Mouse (Mus musculus): ENCODE data around the gene Pyroxd1. TPM values are rescaled to one million over a fixed set of nuclear protein-coding genes. Genes with fewer than 3 reads are reported as not detected.

The Pyroxd1 gene
- total RNA-seq (2014; rRNA removed) (14.5 and 20.2 TPM in 2 replicates), polyA plus RNA-seq (2015; fragmentation: Nextera tagmentation; extraction: Ambion mirVana) (16.1 and 18.7 TPM in 2 replicates)

DNA sequence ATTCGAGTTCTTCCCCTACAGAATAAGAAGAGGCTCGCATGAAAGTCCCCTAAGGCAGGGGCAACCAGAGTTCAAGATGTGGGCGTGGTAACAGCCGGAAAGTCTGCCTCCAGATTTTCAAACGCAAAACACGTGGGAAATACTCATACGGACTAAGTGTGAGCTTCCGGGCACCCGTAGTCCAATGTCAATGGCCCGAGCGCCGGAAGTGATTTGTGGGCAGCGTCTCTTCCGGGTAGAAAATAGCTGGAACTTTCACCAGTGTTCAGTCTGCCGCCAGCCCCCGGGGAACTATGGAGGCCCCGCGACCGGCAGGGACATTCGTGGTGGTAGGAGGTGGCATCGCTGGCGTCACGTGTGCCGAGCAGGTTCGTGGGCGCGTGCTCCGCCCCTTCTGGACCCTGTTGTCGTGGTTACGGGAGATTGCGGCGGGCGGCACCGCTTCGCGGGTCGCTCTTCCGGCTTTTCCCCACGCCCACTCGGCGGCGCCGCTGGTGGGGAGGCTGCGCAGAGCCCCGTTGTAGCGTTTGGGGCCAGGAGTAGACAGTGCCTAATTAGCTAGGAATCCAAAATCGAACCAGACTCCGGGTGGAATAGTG lies at the start of gene Pyroxd1:
Gene Pyroxd1 (plus strand): TSS at position 215 of the 599 bp plus-strand sequence.
- Histone ChIP-seq H3K9ac (peak within 1 kb of the TSS; percentile 70), H3K36me3 (ENCODE audit: insufficient read depth) (peaks cover 10% of the 10 kb centered on the region; the same call in 1 of the 2 replicates), H3K4me1 (ENCODE audit: insufficient read depth) (peaks cover 3% of the 10 kb centered on the region), H3K9me3 (ENCODE audit: low read length) (no peaks in the 10 kb centered on the region), H3K4me3 (ENCODE audit: low read depth, low read length) (peak within 1 kb of the TSS; percentile 65), H3K27ac (ENCODE audit: low read depth, low read length) (peak within 1 kb of the TSS; percentile 80), H3K4me2 (ENCODE audit: low read depth) (peak within 1 kb of the TSS; percentile 60), H3K27me3 (ENCODE audit: insufficient read depth, low read length) (no peaks in the 10 kb centered on the region)
- 1% methylated on average over 48 of the region's 48 CpGs for WGBS
- ATAC-seq (peak; percentile 97), DNase-seq (peak; percentile 96)
- no peak; the same call in 1 of the 2 replicates for TF ChIP-seq CTCF (IDR thresholded peaks at IDR 0.05; ENCODE audit: low read depth)

DNA sequence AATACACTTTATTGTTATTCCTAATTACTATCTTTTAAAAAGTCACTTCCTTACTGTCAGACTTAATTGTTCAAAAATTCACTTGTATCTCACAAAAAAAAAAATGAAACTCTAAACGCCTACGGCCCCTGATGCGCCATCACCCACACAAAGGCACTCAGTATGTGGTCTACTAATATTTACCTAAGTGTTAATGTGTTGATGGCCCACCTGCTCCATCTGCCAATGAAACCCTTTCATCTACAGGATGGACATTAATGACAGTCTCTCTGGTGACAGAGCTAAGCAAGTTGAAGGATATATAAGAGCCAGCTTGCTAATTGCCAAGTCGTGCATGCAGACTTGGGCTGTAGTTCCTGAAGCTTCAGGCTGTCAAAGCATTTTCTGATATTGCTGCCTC lies 47.4 kb upstream of the Pyroxd1 start, which contains the start of gene Iapp:
Gene Iapp (plus strand): TSS at position 326 of the 400 bp plus-strand sequence.
- Histone ChIP-seq H3K9ac (no peak within 1 kb of the TSS), H3K27ac (ENCODE audit: low read depth, low read length) (no peak within 1 kb of the TSS), H3K27me3 (ENCODE audit: insufficient read depth, low read length) (no peaks in the 10 kb centered on the region), H3K9me3 (ENCODE audit: low read length) (no peaks in the 10 kb centered on the region), H3K4me2 (ENCODE audit: low read depth) (no peak within 1 kb of the TSS), H3K36me3 (ENCODE audit: insufficient read depth) (no peaks in the 10 kb centered on the region), H3K4me3 (ENCODE audit: low read depth, low read length) (no peak within 1 kb of the TSS), H3K4me1 (ENCODE audit: insufficient read depth) (no peaks in the 10 kb centered on the region)
- no peak for TF ChIP-seq CTCF (IDR thresholded peaks at IDR 0.05; ENCODE audit: low read depth)
- 66% methylated on average over 4 of the region's 4 CpGs for WGBS
- ATAC-seq: no peak
- DNase-seq: no peak

DNA sequence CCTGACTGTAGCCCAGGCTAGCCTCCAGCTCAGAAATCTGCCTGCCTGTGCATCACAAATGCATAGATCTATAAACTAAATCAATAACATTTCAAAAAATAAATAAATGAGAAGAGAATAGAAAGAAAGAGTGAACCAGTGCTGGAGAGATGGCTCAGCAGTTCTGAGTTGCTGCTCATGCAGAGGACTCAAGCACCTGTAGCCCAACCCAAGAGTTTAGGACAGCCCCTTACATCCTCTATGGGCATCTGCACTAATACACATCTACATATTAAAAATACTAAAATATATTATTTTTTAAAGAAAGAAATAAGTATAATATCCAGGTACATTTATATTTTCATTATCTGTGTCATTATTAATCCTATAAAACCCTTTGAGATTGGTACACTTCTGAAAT lies 40.4 kb upstream of the Pyroxd1 start:
- no peak overlapping the region for H3K9ac ChIP-seq
- TF ChIP-seq CTCF (IDR thresholded peaks at IDR 0.05; ENCODE audit: low read depth): no peak
- no peak for ATAC-seq
- H3K27me3 ChIP-seq (ENCODE audit: insufficient read depth, low read length): no peaks in the 10 kb centered on the region
- H3K4me2 ChIP-seq (ENCODE audit: low read depth): no peak overlapping the region
- H3K4me3 ChIP-seq (ENCODE audit: low read depth, low read length): no peak overlapping the region
- 0 out of 2 replicates have a peak, but pooled peaks cover 6% of the 10 kb centered on the region for H3K9me3 ChIP-seq (ENCODE audit: low read length)
- no peaks in the 10 kb centered on the region for H3K4me1 ChIP-seq (ENCODE audit: insufficient read depth)
- H3K36me3 ChIP-seq (ENCODE audit: insufficient read depth): no peaks in the 10 kb centered on the region
- H3K27ac ChIP-seq (ENCODE audit: low read depth, low read length): no peak overlapping the region
- DNase-seq: no peak

DNA sequence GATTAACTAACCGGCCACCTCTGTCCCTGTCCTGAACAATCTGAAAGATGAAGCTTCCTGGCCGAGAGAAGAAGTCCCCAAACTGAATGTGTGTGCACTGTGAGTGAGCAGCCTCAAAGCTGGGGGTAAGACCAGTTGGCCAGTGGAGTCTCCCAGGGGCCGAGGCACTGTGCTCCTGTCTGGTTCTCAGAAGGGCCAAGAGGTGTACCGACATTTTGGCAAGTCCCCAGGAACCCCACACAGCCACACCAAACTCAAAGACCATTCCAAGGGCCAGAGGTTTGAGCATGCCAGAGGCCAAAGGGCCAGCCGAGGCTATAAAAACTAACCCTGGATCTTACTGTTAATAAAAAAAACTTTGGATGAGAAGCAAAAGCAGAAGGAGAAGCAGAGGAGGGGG lies 31.2 kb upstream of the Pyroxd1 start:
- Histone ChIP-seq H3K4me1 (ENCODE audit: insufficient read depth) (no peaks in the 10 kb centered on the region), H3K36me3 (ENCODE audit: insufficient read depth) (no peaks in the 10 kb centered on the region), H3K4me3 (ENCODE audit: low read depth, low read length) (no peak overlapping the region), H3K9me3 (ENCODE audit: low read length) (0 out of 2 replicates have a peak, but pooled peaks cover 3% of the 10 kb centered on the region), H3K27me3 (ENCODE audit: insufficient read depth, low read length) (no peaks in the 10 kb centered on the region), H3K4me2 (ENCODE audit: low read depth) (no peak overlapping the region), H3K27ac (ENCODE audit: low read depth, low read length) (no peak overlapping the region), H3K9ac (no peak overlapping the region)
- 91% methylated on average over 5 of the region's 5 CpGs for WGBS
- no peak for TF ChIP-seq CTCF (IDR thresholded peaks at IDR 0.05; ENCODE audit: low read depth)
- no peak for DNase-seq
- no peak for ATAC-seq

DNA sequence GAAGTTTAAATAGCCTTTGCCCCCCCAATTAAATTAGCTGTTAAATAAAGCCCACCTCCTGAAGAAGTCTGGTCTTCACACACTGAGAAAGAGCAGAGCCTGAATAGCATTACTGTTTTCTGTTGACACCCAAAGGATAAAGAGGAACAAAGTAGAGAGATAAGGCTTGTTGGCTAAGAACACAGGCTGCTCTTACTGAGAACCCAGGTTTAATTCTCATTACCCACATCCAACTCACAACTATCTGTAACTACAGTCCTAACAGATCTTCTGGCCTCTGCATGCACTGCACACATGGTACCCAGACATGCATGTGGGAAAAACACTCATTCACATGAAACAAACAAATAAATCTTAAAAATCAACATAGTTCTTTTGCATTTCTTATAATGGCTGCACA lies 28.3 kb upstream of the Pyroxd1 start:
- TF ChIP-seq CTCF (IDR thresholded peaks at IDR 0.05; ENCODE audit: low read depth): no peak
- no peak for ATAC-seq

DNA sequence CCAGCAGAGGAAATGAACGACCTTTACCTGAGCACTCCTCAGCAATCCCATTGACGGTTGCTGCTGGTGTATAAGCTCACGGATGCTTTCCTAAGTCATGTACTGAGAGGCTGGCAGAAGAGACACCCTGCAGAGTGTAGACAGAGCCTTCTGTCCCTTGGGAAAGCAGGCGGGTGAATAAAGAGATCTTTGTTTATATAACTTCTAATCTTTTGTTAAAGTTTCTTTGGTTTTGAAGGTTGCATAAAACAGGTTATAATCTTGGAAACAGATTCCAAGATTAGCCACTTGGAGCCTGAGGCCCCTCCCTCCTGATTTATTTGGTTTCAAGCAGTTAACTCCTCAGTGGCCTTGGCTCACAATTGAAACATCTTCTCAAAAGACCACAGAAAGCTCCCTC lies 22.6 kb upstream of the Pyroxd1 start, which contains the start of gene Slco1a5:
Gene Slco1a5 (minus strand): TSS at position 101 of the 400 bp plus-strand sequence.
- Histone ChIP-seq H3K27me3 (ENCODE audit: insufficient read depth, low read length) (no peaks in the 10 kb centered on the region), H3K4me3 (ENCODE audit: low read depth, low read length) (no peak within 1 kb of the TSS), H3K4me1 (ENCODE audit: insufficient read depth) (no peaks in the 10 kb centered on the region), H3K9me3 (ENCODE audit: low read length) (no peaks in the 10 kb centered on the region), H3K36me3 (ENCODE audit: insufficient read depth) (no peaks in the 10 kb centered on the region), H3K4me2 (ENCODE audit: low read depth) (no peak within 1 kb of the TSS), H3K27ac (ENCODE audit: low read depth, low read length) (no peak within 1 kb of the TSS), H3K9ac (no peak within 1 kb of the TSS)
- no peak for ATAC-seq
- no peak for DNase-seq
- TF ChIP-seq CTCF (IDR thresholded peaks at IDR 0.05; ENCODE audit: low read depth): no peak
- WGBS: 5% methylated on average over 4 of the region's 4 CpGs

More for the DNA sequence above, 28.3 kb upstream of the Pyroxd1 start:
- Histone ChIP-seq H3K4me3 (ENCODE audit: low read depth, low read length) (no peak overlapping the region), H3K27me3 (ENCODE audit: insufficient read depth, low read length) (no peaks in the 10 kb centered on the region), H3K36me3 (ENCODE audit: insufficient read depth) (no peaks in the 10 kb centered on the region), H3K9me3 (ENCODE audit: low read length) (no peaks in the 10 kb centered on the region), H3K27ac (ENCODE audit: low read depth, low read length) (no peak overlapping the region), H3K4me1 (ENCODE audit: insufficient read depth) (no peaks in the 10 kb centered on the region), H3K4me2 (ENCODE audit: low read depth) (no peak overlapping the region), H3K9ac (no peak overlapping the region)
- DNase-seq: no peak

DNA sequence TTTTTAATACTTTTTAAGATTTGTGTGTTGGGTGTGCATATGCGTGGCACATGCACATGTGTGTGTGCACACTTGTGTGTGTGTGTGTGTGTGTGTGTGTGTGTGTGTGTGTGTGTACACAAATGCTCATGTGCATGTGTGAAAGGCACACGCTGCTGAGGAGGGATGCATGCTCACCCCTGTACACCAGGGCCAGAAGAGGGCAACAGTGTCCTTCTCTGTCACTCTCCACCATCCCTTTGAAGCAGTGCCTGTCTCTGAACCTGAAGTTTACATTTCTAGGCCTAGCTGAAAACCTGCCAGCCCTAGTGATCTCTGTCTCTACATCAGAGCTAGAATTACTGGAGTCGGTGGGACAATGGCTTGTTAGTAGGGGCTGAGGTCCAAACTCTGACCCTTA lies 18.9 kb upstream of the Pyroxd1 start:
- ATAC-seq: no peak
- H3K9ac ChIP-seq: no peak overlapping the region
- no peaks in the 10 kb centered on the region for H3K4me1 ChIP-seq (ENCODE audit: insufficient read depth)
- no peak overlapping the region for H3K27ac ChIP-seq (ENCODE audit: low read depth, low read length)
- H3K36me3 ChIP-seq (ENCODE audit: insufficient read depth): no peaks in the 10 kb centered on the region
- DNase-seq: no peak
- H3K4me3 ChIP-seq (ENCODE audit: low read depth, low read length): no peak overlapping the region
- H3K4me2 ChIP-seq (ENCODE audit: low read depth): no peak overlapping the region
- no peaks in the 10 kb centered on the region for H3K9me3 ChIP-seq (ENCODE audit: low read length)
- WGBS: 88% methylated on average over 3 of the region's 3 CpGs
- TF ChIP-seq CTCF (IDR thresholded peaks at IDR 0.05; ENCODE audit: low read depth): no peak
- no peaks in the 10 kb centered on the region for H3K27me3 ChIP-seq (ENCODE audit: insufficient read depth, low read length)

Measured in forebrain, postnatal 0 days (tissue).